Mouse (Mus musculus) lung, postnatal 0 days (tissue): ENCODE results near the gene Gfap.

Source experiments
- CTCF ChIP-seq: IDR thresholded peaks from 2 replicates; pipeline ENCODE4 v1.5.1; 2016; ENCODE audit warnings: antibody characterized with exemption, mild to moderate bottlenecking
- EP300 ChIP-seq: IDR thresholded peaks from 2 replicates; pipeline ENCODE4 v1.6.1; 2016; ENCODE audit warnings: antibody characterized with exemption, mild to moderate bottlenecking, control low read depth

DNA sequence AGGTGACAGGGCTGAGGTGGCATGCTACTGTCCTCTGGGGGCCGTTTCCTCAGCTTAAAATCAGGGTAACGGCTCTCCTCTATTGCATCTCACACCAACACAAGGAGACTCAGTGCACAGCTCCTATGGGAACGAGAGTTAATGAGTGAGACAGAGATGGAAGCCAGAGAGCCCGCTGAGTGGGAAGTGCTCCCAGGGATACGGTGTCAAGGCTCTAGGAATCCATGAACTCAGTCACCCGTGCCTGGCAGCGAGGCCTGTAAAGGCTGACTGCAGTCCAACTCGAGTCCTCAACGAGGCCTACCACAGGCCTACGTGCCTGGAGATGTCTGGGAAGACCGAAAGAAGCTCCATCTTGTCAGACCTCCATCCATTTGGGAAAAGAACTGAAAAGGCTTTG, 41.8 kb downstream of the Gfap start:
- no peak for TF ChIP-seq CTCF
- no peak for TF ChIP-seq EP300
